Mouse (Mus musculus) MEL (cell line): ENCODE results near the gene Gm20388.

Experiments used
- E2F4 ChIP-seq: IDR thresholded peaks from 2 replicates; pipeline ENCODE4 v1.6.1; 2011; ENCODE audit warnings: low read depth, low read length, improper control_type of control experiment, borderline replicate concordance
- EP300 ChIP-seq, 2 experiments: IDR thresholded peaks; 2 replicates each; pipeline ENCODE4 v1.6.1; 2011; ENCODE audit warnings: improper control_type of control experiment in 2 of 2, low read length in 2 of 2, low read depth in 1 of 2, mild to moderate bottlenecking in 1 of 2
- MXI1 ChIP-seq: IDR thresholded peaks from 2 replicates; pipeline ENCODE4 v1.6.1; 2011; ENCODE audit warnings: mild to moderate bottlenecking, low read depth, low read length, improper control_type of control experiment
- POLR2A ChIP-seq, 2 experiments: IDR thresholded peaks; 2 replicates each; pipeline ENCODE4 v1.6.1; 2011 to 2012; ENCODE audit warnings: low read length in 2 of 2, mild to moderate bottlenecking in 2 of 2, control low read depth in 1 of 2, improper control_type of control experiment in 1 of 2, low read depth in 1 of 2, moderate library complexity in 1 of 2; ENCODE audit not compliant: control insufficient read depth in 1 of 2, insufficient read depth in 1 of 2, poor library complexity in 1 of 2
- SIN3A ChIP-seq: IDR thresholded peaks from 2 replicates; pipeline ENCODE4 v1.6.1; 2012; ENCODE audit warnings: low read length, improper control_type of control experiment, inconsistent platforms

- TF ChIP-seq POLR2A (IDR thresholded peaks at IDR 0.05; ENCODE audit: control insufficient read depth in 1 of 2, insufficient read depth in 1 of 2, low read depth in 1 of 2, low read length in 2 of 2, poor library complexity in 1 of 2) (no peak), SIN3A (no peak), MXI1 (no peak), E2F4 (no peak), EP300 (IDR thresholded peaks at IDR 0.05; ENCODE audit: low read depth in 1 of 2, low read length in 2 of 2) (no peak)
Measured at GRCm38 (mm10) chr8:122270555-122270954, 2359.9 kb downstream of the Gm20388 start.
